Mouse (Mus musculus) cortical plate, adult 2 months (tissue): Measurements from ENCODE around the gene Ubac1.

Experiments used
- CTCF ChIP-seq: fragments of 200-500 bp; IDR thresholded peaks from 2 replicates; pipeline ENCODE4 v1.5.1; 2011; ENCODE audit warnings: mild to moderate bottlenecking, control low read depth, low read length; ENCODE audit not compliant: insufficient read depth; ENCODE audit errors: extremely low read depth
- POLR2A ChIP-seq: fragments of 200-500 bp; IDR thresholded peaks from 2 replicates; pipeline ENCODE4 v1.6.1; 2011; ENCODE audit warnings: mild to moderate bottlenecking, low read length, control low read depth; ENCODE audit not compliant: insufficient read depth; ENCODE audit errors: extremely low read depth

- TF ChIP-seq CTCF (no peak), POLR2A (no peak)
Measured at GRCm38 (mm10) chr2:26048816-26049215, 27.3 kb upstream of the Ubac1 start.
